Mouse (Mus musculus) frontal cortex, postnatal 14 days (tissue): ENCODE measurements around the gene Zfp534.
"Not testable (repeated sequence)": the region's sequence is repeated elsewhere in the genome, so short reads cannot be mapped to it uniquely, and the experiment has no call there.

Source experiments
- DNase-seq, 2 experiments: peaks; one replicate each; pipeline ENCODE4 v3.0.0; 2022; ENCODE audit warnings: low spot score in 2 of 2

Gene Zfp534

DNA sequence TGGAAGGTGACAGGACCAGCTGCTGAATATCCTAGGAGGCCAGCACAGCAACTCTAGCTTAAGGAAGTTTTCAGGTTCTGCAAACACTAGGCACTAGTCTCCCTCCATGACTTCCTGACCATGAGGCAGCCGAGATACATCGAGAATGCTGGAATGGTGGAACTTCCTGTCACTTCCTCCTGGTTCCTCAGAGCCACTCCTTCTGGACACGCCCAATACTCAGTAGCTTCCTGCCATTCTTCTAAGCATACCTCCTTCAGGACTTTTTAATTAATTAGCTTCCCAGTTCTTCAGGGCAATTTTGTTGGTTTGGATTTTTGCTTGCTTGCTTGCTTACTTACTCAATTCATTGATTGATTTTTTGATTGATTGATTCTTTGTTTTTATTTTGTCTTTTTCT lies at the start of gene Zfp534:
Zfp534 (minus strand) TSS at position 101 of the 400 bp plus-strand sequence.
- DNase-seq = not testable (repeated sequence)

GRCm38 (mm10) chr4:147746255-147746654 lies 43.9 kb upstream of the Zfp534 start:
- DNase-seq = not testable (repeated sequence)

- DNase-seq = not testable (repeated sequence)
Measured at GRCm38 (mm10) chr4:147738636-147739369, 36.5 kb upstream of the Zfp534 start.

- DNase-seq = not testable (repeated sequence)
Measured at GRCm38 (mm10) chr4:147655245-147655644, 47.1 kb downstream of the Zfp534 start.

DNA sequence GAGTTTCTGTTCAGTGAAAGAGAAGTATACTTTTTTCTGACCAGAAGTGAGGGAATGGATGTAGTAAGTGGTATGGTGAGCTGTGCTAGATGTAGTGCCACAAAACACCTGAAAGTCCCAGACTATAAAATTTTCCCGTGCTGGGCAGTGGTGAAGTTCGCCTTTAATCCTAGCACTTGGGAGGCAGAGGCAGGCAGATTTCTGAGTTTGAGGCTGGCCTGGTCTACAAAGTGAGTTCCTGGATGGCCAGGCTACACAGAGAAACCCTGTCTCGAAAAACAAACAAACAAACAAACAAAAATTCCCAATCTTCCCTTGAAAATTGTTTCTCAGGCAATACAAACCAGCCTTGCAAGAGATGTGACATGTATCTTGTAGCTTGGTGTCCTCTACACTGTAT lies 54.9 kb downstream of the Zfp534 start:
- not testable (repeated sequence) for DNase-seq

GRCm38 (mm10) chr4:147642413-147642812 lies 59.9 kb downstream of the Zfp534 start, which contains the start of gene Zfp979:
Zfp979 (minus strand) TSS chr4:147642513.
- not testable (repeated sequence) for DNase-seq

DNA sequence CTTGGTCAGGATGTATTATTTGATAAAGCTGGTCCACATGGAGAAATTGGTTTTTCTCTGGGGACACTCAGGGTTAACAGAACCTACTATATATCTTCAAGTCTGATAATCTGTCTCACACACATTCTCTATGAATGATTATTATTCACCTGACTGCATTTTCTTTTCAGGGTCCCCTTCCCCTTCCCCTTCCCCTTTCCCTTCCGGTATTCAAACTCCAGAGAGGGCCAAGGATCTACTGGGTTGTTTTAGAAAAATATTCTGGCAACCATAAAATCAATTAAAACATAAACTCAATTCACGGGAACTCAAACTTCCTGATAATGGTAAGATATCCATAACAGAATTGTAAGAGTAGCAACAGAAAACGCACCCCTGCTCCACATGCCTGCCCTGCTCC lies 60.4 kb downstream of the Zfp534 start:
- DNase-seq = not testable (repeated sequence)

GRCm38 (mm10) chr4:147633818-147634262 lies 68.5 kb downstream of the Zfp534 start:
- DNase-seq = not testable (repeated sequence)
